Mouse (Mus musculus): ENCODE results near the gene Lima1. TPM values are rescaled to one million over a fixed set of nuclear protein-coding genes. Genes with fewer than 3 reads are reported as not detected.
"Not testable (repeated sequence)": the region's sequence is repeated elsewhere in the genome, so short reads cannot be mapped to it uniquely, and the experiment has no call there.

The Lima1 gene
- polyA plus RNA-seq, 1 experiment from 2014 or later = 14.8 TPM

DNA sequence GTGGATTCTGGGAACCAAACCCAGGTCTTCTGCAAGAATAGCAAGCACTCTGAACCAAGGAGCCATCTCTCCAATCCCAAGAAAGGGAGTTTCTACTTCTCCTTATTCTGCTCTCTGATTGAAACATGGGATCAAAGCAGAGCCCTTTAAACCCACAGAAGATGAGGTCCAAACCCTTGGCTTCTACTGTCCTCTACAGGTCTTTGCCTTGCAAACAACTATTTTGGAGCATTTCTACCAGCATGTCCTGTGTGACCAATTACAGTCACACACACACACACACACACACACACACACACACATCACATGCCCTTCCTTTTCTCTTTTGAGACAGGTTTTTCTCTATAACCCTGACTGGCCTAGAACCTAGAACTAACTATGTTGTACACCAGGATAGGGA is 21.4 kb upstream of the Lima1 start:
- H3K9ac ChIP-seq (replicated peaks) = no peak overlapping the region
- H3K4me1 ChIP-seq (ENCODE audit: insufficient read depth) = peaks cover 6% of the 10 kb centered on the region; the same call in 1 of the 2 replicates
- DNase-seq (no peak), ATAC-seq (no peak)
- no peaks in the 10 kb centered on the region for H3K27me3 ChIP-seq (ENCODE audit: insufficient read depth, low read length)
- no peaks in the 10 kb centered on the region for H3K9me3 ChIP-seq (ENCODE audit: low read length)
- no peaks in the 10 kb centered on the region for H3K36me3 ChIP-seq (replicated peaks; ENCODE audit: insufficient read depth, low read length)
- no peak overlapping the region for H3K4me2 ChIP-seq (ENCODE audit: low read depth, low read length)
- TF ChIP-seq CTCF (IDR thresholded peaks at IDR 0.05; ENCODE audit: low read depth) (peak; percentile 52), EP300 (IDR thresholded peaks at IDR 0.05; ENCODE audit: low read depth) (no peak)
- no peak overlapping the region for H3K4me3 ChIP-seq (ENCODE audit: low read depth, low read length)
- no peak overlapping the region for H3K27ac ChIP-seq (ENCODE audit: low read depth)

DNA sequence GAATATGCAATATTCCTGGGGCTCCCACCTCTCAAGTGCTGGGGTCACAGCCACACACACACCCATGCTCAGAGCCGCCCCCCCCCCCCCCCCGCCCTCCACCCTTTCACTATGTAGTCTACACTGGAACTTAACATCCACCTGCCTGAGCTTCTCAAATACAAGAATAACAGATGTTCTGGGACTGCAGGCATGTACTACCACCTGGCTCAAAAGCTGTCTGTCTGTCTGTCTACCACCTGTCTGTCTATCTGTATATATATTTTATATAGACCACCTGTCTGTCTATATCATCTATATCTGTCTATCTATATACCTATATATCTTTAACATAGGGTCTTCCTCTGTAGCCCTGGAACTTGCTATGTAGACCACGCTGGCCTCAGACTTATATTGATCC is 16.1 kb upstream of the Lima1 start:
- peak overlapping the region; percentile 2; the same call in 1 of the 2 replicates for H3K4me3 ChIP-seq (ENCODE audit: low read depth, low read length)
- H3K9me3 ChIP-seq (ENCODE audit: low read length) = no peaks in the 10 kb centered on the region
- peaks cover 15% of the 10 kb centered on the region for H3K4me1 ChIP-seq (ENCODE audit: insufficient read depth)
- H3K27me3 ChIP-seq (ENCODE audit: insufficient read depth, low read length) = no peaks in the 10 kb centered on the region
- ATAC-seq (peak; percentile 47), DNase-seq (no peak)
- peak overlapping the region; percentile 38; the same call in 1 of the 2 replicates for H3K9ac ChIP-seq (replicated peaks)
- peak overlapping the region; percentile 62 for H3K4me2 ChIP-seq (ENCODE audit: low read depth, low read length)
- 38% methylated on average over 2 of the region's 3 CpGs for WGBS (ENCODE audit: insufficient replicate concordance)
- peak overlapping the region; percentile 88 for H3K27ac ChIP-seq (ENCODE audit: low read depth)
- H3K36me3 ChIP-seq (replicated peaks; ENCODE audit: insufficient read depth, low read length) = no peaks in the 10 kb centered on the region
- no peak for TF ChIP-seq EP300 (IDR thresholded peaks at IDR 0.05; ENCODE audit: low read depth)

DNA sequence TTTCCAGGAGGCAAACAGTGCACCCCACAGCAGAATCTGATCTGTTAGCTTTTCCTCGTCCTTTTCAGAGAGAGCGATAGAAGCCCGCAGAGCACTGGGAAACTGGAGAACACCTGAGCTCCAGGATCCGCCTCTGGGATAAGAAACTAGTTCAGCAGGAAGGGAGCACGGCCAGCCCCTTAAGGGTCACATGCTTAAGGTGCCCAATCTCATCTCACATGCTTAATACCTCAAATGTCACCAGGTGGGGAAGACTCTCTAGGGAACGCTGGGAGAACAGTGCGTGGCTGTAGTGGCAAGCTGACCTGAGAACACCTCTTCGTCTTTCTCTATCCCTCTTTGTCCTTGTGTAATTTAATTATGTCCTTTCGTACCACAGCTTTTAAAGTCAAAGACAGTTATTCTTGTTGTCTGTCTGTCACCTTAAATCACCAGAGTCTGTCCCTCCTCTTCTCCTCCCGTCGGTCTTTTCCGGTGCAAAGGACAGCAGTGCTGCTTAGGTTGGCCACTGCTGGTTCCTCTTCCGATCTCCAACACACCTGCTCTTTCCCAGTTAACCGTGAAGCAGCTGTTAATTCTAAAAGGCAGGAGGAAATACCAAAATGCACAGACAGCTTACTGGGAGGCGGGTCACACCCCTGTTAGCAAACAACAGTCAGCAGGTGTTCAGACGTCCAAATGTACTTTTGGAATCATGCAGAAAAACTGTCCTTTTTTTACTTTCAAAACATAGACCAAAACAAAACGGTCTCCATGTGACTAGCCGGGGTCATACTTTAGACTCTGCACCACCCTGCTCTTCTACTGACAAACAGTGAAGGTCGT is 15.4 kb upstream of the Lima1 start:
- peak overlapping the region; percentile 27 for H3K9ac ChIP-seq (replicated peaks)
- no peaks in the 10 kb centered on the region for H3K9me3 ChIP-seq (ENCODE audit: low read length)
- H3K27me3 ChIP-seq (ENCODE audit: insufficient read depth, low read length) = no peaks in the 10 kb centered on the region
- 26% methylated on average over 19 of the region's 19 CpGs for whole genome bisulfite sequencing (ENCODE audit: insufficient replicate concordance)
- H3K4me2 ChIP-seq (ENCODE audit: low read depth, low read length) = peak overlapping the region; percentile 62
- peak; percentile 30 for DNase-seq
- no peaks in the 10 kb centered on the region for H3K36me3 ChIP-seq (replicated peaks; ENCODE audit: insufficient read depth, low read length)
- H3K27ac ChIP-seq (ENCODE audit: low read depth) = peak overlapping the region; percentile 88
- peak overlapping the region; percentile 2 for H3K4me3 ChIP-seq (ENCODE audit: low read depth, low read length)
- TF ChIP-seq CTCF (IDR thresholded peaks at IDR 0.05; ENCODE audit: low read depth) (no peak), EP300 (IDR thresholded peaks at IDR 0.05; ENCODE audit: low read depth) (peak; percentile 46; the same call in 1 of the 2 replicates)
- peaks cover 15% of the 10 kb centered on the region for H3K4me1 ChIP-seq (ENCODE audit: insufficient read depth)
- peak; percentile 85 for ATAC-seq

DNA sequence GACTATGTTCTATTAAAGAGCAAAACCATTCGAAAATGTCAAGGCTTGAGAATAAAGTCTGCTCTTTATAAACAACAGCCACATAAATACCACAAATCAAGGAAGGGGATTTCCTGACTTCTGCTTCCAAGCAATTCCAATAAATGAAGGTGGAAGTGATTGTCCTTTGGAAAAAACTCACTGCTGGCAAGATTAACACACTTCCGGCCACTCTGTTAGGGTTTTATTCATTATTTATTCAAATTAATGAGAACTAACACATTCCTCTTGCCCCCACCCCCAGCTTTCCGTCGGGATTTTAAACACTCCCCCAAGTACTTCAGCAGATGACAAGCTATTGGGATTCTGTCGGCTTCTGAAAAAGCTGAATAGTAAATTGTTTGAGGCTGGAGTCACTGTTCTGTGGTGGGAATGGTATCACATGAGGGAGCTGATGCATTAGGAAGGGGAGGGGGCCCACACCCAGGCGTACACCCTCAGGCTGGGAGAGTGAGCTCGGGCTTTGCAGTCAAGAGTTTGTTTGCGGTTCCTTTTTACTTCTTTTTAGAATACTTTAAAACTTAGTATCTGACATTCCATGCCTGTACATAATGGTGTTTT is 14.1 kb upstream of the Lima1 start:
- Histone ChIP-seq H3K27me3 (ENCODE audit: insufficient read depth, low read length) (no peaks in the 10 kb centered on the region), H3K9me3 (ENCODE audit: low read length) (no peaks in the 10 kb centered on the region), H3K4me1 (ENCODE audit: insufficient read depth) (peaks cover 15% of the 10 kb centered on the region), H3K4me3 (ENCODE audit: low read depth, low read length) (no peak overlapping the region), H3K9ac (replicated peaks) (no peak overlapping the region), H3K4me2 (ENCODE audit: low read depth, low read length) (peak overlapping the region; percentile 14; the same call in 1 of the 2 replicates), H3K27ac (ENCODE audit: low read depth) (peak overlapping the region; percentile 88), H3K36me3 (replicated peaks; ENCODE audit: insufficient read depth, low read length) (no peaks in the 10 kb centered on the region)
- DNase-seq (no peak), ATAC-seq (no peak)
- peak; percentile 14; the same call in 1 of the 2 replicates for TF ChIP-seq EP300 (IDR thresholded peaks at IDR 0.05; ENCODE audit: low read depth)
- no peak for TF ChIP-seq CTCF (IDR thresholded peaks at IDR 0.05; ENCODE audit: low read depth)
- 53% methylated on average over 8 of the region's 8 CpGs for WGBS (ENCODE audit: insufficient replicate concordance)

DNA sequence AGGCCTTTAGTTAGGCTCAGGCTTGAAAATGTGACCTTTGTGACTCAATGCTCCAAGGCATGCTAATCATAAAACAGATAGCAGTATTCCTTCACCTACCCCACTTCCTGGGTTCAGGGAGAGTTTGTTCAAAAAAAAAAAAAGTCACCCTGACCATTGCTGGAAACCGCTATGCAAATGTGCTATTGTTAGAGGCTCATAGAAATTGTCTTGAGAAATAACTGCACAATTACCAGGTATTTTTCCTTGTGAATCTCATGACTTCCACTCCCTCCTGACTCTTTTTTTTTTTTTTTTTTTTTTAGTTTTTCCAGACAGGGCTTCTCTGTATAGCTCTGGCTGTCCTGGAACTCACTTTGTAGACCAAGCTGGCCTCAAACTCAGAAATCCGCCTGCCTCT is 11.9 kb upstream of the Lima1 start:
- H3K9ac ChIP-seq (replicated peaks); H3K4me3 ChIP-seq (ENCODE audit: low read depth, low read length); H3K9me3 ChIP-seq (ENCODE audit: low read length); H3K36me3 ChIP-seq (replicated peaks; ENCODE audit: insufficient read depth, low read length); DNase-seq; H3K4me1 ChIP-seq (ENCODE audit: insufficient read depth); ATAC-seq; H3K27me3 ChIP-seq (ENCODE audit: insufficient read depth, low read length); H3K4me2 ChIP-seq (ENCODE audit: low read depth, low read length); H3K27ac ChIP-seq (ENCODE audit: low read depth): not testable (repeated sequence)
- 93% methylated on average over 2 of the region's 2 CpGs for WGBS (ENCODE audit: insufficient replicate concordance)

- Histone ChIP-seq H3K4me2 (ENCODE audit: low read depth, low read length) (no peak overlapping the region), H3K4me3 (ENCODE audit: low read depth, low read length) (no peak overlapping the region), H3K9me3 (ENCODE audit: low read length) (no peaks in the 10 kb centered on the region), H3K27me3 (ENCODE audit: insufficient read depth, low read length) (no peaks in the 10 kb centered on the region), H3K36me3 (replicated peaks; ENCODE audit: insufficient read depth, low read length) (no peaks in the 10 kb centered on the region), H3K9ac (replicated peaks) (no peak overlapping the region), H3K4me1 (ENCODE audit: insufficient read depth) (peaks cover 3% of the 10 kb centered on the region; the same call in 1 of the 2 replicates), H3K27ac (ENCODE audit: low read depth) (no peak overlapping the region)
- no peak for DNase-seq
- TF ChIP-seq EP300 (IDR thresholded peaks at IDR 0.05; ENCODE audit: low read depth) (no peak), CTCF (IDR thresholded peaks at IDR 0.05; ENCODE audit: low read depth) (no peak)
- ATAC-seq = no peak
- 77% methylated on average over 12 of the region's 12 CpGs for WGBS (ENCODE audit: insufficient replicate concordance)
These were observed 8.8 kb upstream of the Lima1 start for GRCm38 (mm10) chr15:99884038-99884437.
